Mouse (Mus musculus) MEL (cell line): Measurements from ENCODE around the gene D5Ertd579e. TPM values are rescaled to one million over a fixed set of nuclear protein-coding genes. Genes with fewer than 3 reads are reported as not detected.

Source experiments
- DNase-seq: peaks from one replicate; pipeline ENCODE4 v3.0.0; 2011; ENCODE audit warnings: low read depth, low spot score
- H3K27ac ChIP-seq: 2 replicates; pipeline ENCODE4 v1.5.1; 2012; ENCODE audit warnings: low read depth, mild to moderate bottlenecking, control low read depth, low read length, moderate library complexity; ENCODE audit not compliant: control insufficient read depth
- H3K27me3 ChIP-seq, 2 experiments: fragments of 150-350 bp in 1 of 2; sonication (generic) in 1 of 2; 2 replicates each; pipeline ENCODE4 v1.6.1; 2012; ENCODE audit warnings: low read length in 2 of 2, mild to moderate bottlenecking in 2 of 2, improper control_type of control experiment in 1 of 2, moderate library complexity in 1 of 2; ENCODE audit not compliant: insufficient read depth in 2 of 2, control insufficient read depth in 1 of 2
- H3K36me3 ChIP-seq, 2 experiments: 2 replicates each; pipeline ENCODE4 v1.6.1; 2012 to 2014; ENCODE audit warnings: low read length in 2 of 2, improper control_type of control experiment in 1 of 2, inconsistent platforms in 1 of 2, mild to moderate bottlenecking in 1 of 2; ENCODE audit not compliant: insufficient read depth in 2 of 2, control insufficient read depth in 1 of 2
- H3K4me1 ChIP-seq, 2 experiments: fragments of 150-350 bp in 1 of 2; sonication (generic) in 1 of 2; 2 replicates each; pipeline ENCODE4 v1.6.1; 2012; ENCODE audit warnings: low read length in 2 of 2, improper control_type of control experiment in 1 of 2, mild to moderate bottlenecking in 1 of 2; ENCODE audit not compliant: insufficient read depth in 2 of 2, control insufficient read depth in 1 of 2
- H3K4me3 ChIP-seq, 2 experiments: fragments of 150-350 bp in 1 of 2; sonication (generic) in 1 of 2; 2 replicates each; pipeline ENCODE4 v1.5.1; 2012; ENCODE audit warnings: low read depth in 2 of 2, low read length in 2 of 2, mild to moderate bottlenecking in 2 of 2, moderate library complexity in 2 of 2, control low read depth in 1 of 2, improper control_type of control experiment in 1 of 2; ENCODE audit not compliant: control insufficient read depth in 1 of 2, insufficient read depth in 1 of 2
- H3K79me2 ChIP-seq: 2 replicates; pipeline ENCODE4 v1.6.1; 2012; ENCODE audit warnings: mild to moderate bottlenecking, low read length, moderate library complexity; ENCODE audit not compliant: control insufficient read depth, poor library complexity, insufficient read depth
- H3K9ac ChIP-seq: 2 replicates; pipeline ENCODE4 v1.6.1; 2012; ENCODE audit warnings: low read depth, mild to moderate bottlenecking, control low read depth, low read length, moderate library complexity; ENCODE audit not compliant: control insufficient read depth, poor library complexity, severe bottlenecking
- H3K9me3 ChIP-seq: fragments of 150-350 bp; sonication (generic); replicated peaks from 2 replicates; pipeline ENCODE4 v1.6.1; 2012; ENCODE audit warnings: mild to moderate bottlenecking, low read length, improper control_type of control experiment, moderate library complexity; ENCODE audit not compliant: insufficient read depth
- CHD1 ChIP-seq: IDR thresholded peaks from 2 replicates; pipeline ENCODE4 v1.6.1; 2012; ENCODE audit warnings: low read depth, mild to moderate bottlenecking, inconsistent platforms, low read length, improper control_type of control experiment
- CTCF ChIP-seq, 3 experiments: IDR thresholded peaks in 2 of 3; conservative IDR thresholded peaks in 1 of 3; 2 replicates each; pipeline ENCODE4 v1.5.1; 2011 to 2012; ENCODE audit warnings: low read length in 3 of 3, low read depth in 2 of 3, mild to moderate bottlenecking in 2 of 3, improper control_type of control experiment in 1 of 3, inconsistent platforms in 1 of 3, mixed read lengths in 1 of 3, moderate library complexity in 1 of 3; ENCODE audit not compliant: control insufficient read depth in 1 of 3, insufficient read depth in 1 of 3, poor library complexity in 1 of 3, severe bottlenecking in 1 of 3
- ETS1 ChIP-seq: IDR thresholded peaks from 2 replicates; pipeline ENCODE4 v1.6.1; 2012; ENCODE audit warnings: low read depth, mild to moderate bottlenecking, inconsistent platforms, low read length, improper control_type of control experiment, moderate library complexity
- GABPA ChIP-seq: IDR thresholded peaks from 2 replicates; pipeline ENCODE4 v1.6.1; 2012; ENCODE audit warnings: low read depth, mild to moderate bottlenecking, inconsistent platforms, low read length, improper control_type of control experiment, moderate library complexity
- GATA1 ChIP-seq: IDR thresholded peaks from 2 replicates; pipeline ENCODE4 v1.6.1; 2011; ENCODE audit warnings: low read depth, low read length, improper control_type of control experiment
- KAT2A ChIP-seq: conservative IDR thresholded peaks from 2 replicates; pipeline ENCODE4 v1.6.1; 2012; ENCODE audit warnings: low read depth, low read length, improper control_type of control experiment, inconsistent platforms
- MAZ ChIP-seq: IDR thresholded peaks from 2 replicates; pipeline ENCODE4 v1.6.1; 2012; ENCODE audit warnings: low read depth, mild to moderate bottlenecking, inconsistent platforms, low read length, improper control_type of control experiment
- MEF2A ChIP-seq: IDR thresholded peaks from 2 replicates; pipeline ENCODE4 v1.6.1; 2014; ENCODE audit warnings: low read depth, mild to moderate bottlenecking, inconsistent platforms, low read length, improper control_type of control experiment; ENCODE audit not compliant: poor library complexity, insufficient replicate concordance, severe bottlenecking; ENCODE audit errors: extremely low read depth
- MYB ChIP-seq: IDR thresholded peaks from 2 replicates; pipeline ENCODE4 v1.6.1; 2011; ENCODE audit warnings: mild to moderate bottlenecking, low read depth, low read length, improper control_type of control experiment
- MYC ChIP-seq: IDR thresholded peaks from 2 replicates; pipeline ENCODE4 v1.6.1; 2011; ENCODE audit warnings: low read depth, mild to moderate bottlenecking, low read length, improper control_type of control experiment, moderate library complexity
- NELFE ChIP-seq: IDR thresholded peaks from 2 replicates; pipeline ENCODE4 v1.6.1; 2011; ENCODE audit warnings: low read depth, low read length, improper control_type of control experiment
- NRF1 ChIP-seq: IDR thresholded peaks from 2 replicates; pipeline ENCODE4 v1.6.1; 2014; ENCODE audit warnings: low read depth, mild to moderate bottlenecking, inconsistent platforms, low read length, improper control_type of control experiment, moderate library complexity; ENCODE audit not compliant: poor library complexity, insufficient read depth, severe bottlenecking
- POLR2A ChIP-seq, 2 experiments: IDR thresholded peaks; 2 replicates each; pipeline ENCODE4 v1.6.1; 2011 to 2012; ENCODE audit warnings: low read length in 2 of 2, mild to moderate bottlenecking in 2 of 2, control low read depth in 1 of 2, improper control_type of control experiment in 1 of 2, low read depth in 1 of 2, moderate library complexity in 1 of 2; ENCODE audit not compliant: control insufficient read depth in 1 of 2, insufficient read depth in 1 of 2, poor library complexity in 1 of 2
- RAD21 ChIP-seq: IDR thresholded peaks from 2 replicates; pipeline ENCODE4 v1.6.1; 2011; ENCODE audit warnings: mild to moderate bottlenecking, low read depth, low read length, improper control_type of control experiment
- RCOR1 ChIP-seq: IDR thresholded peaks from 2 replicates; pipeline ENCODE4 v1.6.1; 2012; ENCODE audit warnings: low read depth, mild to moderate bottlenecking, inconsistent platforms, low read length, improper control_type of control experiment
- TCF12 ChIP-seq: IDR thresholded peaks from 2 replicates; pipeline ENCODE4 v1.6.1; 2014; ENCODE audit warnings: low read depth, mild to moderate bottlenecking, inconsistent platforms, low read length, improper control_type of control experiment, moderate library complexity
- UBTF ChIP-seq: IDR thresholded peaks from 2 replicates; pipeline ENCODE4 v1.6.1; 2012; ENCODE audit warnings: low read depth, mild to moderate bottlenecking, inconsistent platforms, low read length, improper control_type of control experiment, moderate library complexity, borderline replicate concordance; ENCODE audit not compliant: insufficient read depth
- USF1 ChIP-seq: IDR thresholded peaks from 2 replicates; pipeline ENCODE4 v1.6.1; 2014; ENCODE audit warnings: low read depth, mild to moderate bottlenecking, inconsistent platforms, low read length, improper control_type of control experiment, moderate library complexity
- USF2 ChIP-seq, 2 experiments: IDR thresholded peaks; 2 replicates each; pipeline ENCODE4 v1.6.1; 2011 to 2012; ENCODE audit warnings: improper control_type of control experiment in 2 of 2, low read length in 2 of 2, borderline replicate concordance in 1 of 2, inconsistent platforms in 1 of 2, low read depth in 1 of 2, mild to moderate bottlenecking in 1 of 2; ENCODE audit not compliant: insufficient read depth in 1 of 2
- ZC3H11A ChIP-seq: IDR thresholded peaks from 2 replicates; pipeline ENCODE4 v1.6.1; 2012; ENCODE audit warnings: low read depth, mild to moderate bottlenecking, inconsistent platforms, low read length, improper control_type of control experiment
- ZKSCAN1 ChIP-seq: IDR thresholded peaks from 2 replicates; pipeline ENCODE4 v1.6.1; 2012; ENCODE audit warnings: low read depth, mild to moderate bottlenecking, inconsistent platforms, low read length, improper control_type of control experiment, moderate library complexity
- ZMIZ1 ChIP-seq: IDR thresholded peaks from 2 replicates; pipeline ENCODE4 v1.6.1; 2012; ENCODE audit warnings: low read depth, mild to moderate bottlenecking, inconsistent platforms, low read length, improper control_type of control experiment, moderate library complexity
- ZNF384 ChIP-seq: IDR thresholded peaks from 2 replicates; pipeline ENCODE4 v1.6.1; 2012; ENCODE audit warnings: low read depth, mild to moderate bottlenecking, inconsistent platforms, low read length, improper control_type of control experiment
- polyA plus RNA-seq, 2 experiments: library from polyadenylated mRNA; stranded (reverse) in 1 of 2; unstranded in 1 of 2; fragments of >175 nt in 1 of 2; fragments of >200 nt in 1 of 2; gene quantifications; 2 replicates each; pipeline versions ENCODE4 v1.2.1 to v1.2.4; 2012; ENCODE audit warnings: low replicate concordance in 2 of 2, low read depth in 1 of 2; ENCODE audit not compliant: insufficient read length in 2 of 2, insufficient read depth in 1 of 2, missing spikeins in 1 of 2
- total RNA-seq: library from RNA; depleted of rRNA; stranded (reverse); fragments of 300-350 nt; gene quantifications from 2 replicates; pipeline ENCODE4 v1.2.3, GENCODE M21; 2012

Gene D5Ertd579e
- total and polyA plus RNA-seq, 3 experiments = 15.9 to 31.1 TPM; not detected in 1

DNA sequence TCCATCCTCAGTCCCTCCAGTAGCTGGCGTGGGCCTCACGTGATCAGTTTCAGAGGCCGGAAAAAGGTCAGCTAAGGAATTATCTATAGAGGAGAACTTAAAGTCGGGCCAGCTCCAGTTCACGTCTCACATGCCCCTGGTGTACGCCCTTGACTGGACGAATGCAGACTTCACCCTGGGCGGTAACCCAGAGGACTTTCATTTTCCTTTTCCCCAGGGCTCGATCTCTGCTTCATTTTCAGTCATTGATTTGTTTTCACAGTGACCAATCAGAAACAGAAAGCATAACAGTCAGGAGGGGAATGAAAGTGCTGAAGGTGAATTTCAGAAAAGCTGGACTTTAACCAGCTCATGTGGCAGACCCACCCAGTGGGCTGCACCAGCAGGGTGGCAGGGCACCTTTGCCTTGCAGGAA lies 30.6 kb upstream of the D5Ertd579e start:
- no peak for DNase-seq
- peaks cover 9 to 32% of the 10 kb centered on the region in 2 experiments for H3K4me1 ChIP-seq
- no peak for TF ChIP-seq NELFE
- no peak for TF ChIP-seq MYC
- no peak for TF ChIP-seq USF2 (IDR thresholded peaks at IDR 0.05; ENCODE audit: borderline replicate concordance in 1 of 2, insufficient read depth in 1 of 2, low read depth in 1 of 2, low read length in 2 of 2)
- TF ChIP-seq MAZ = no peak
- no peak for TF ChIP-seq RAD21
- no peak for TF ChIP-seq TCF12
- TF ChIP-seq RCOR1 = no peak
- no peak for TF ChIP-seq KAT2A
- TF ChIP-seq, all 39 proteins: peak for 0
- H3K27me3 ChIP-seq = no peaks in the 10 kb centered on the region
- H3K27ac ChIP-seq = no peak overlapping the region
- H3K79me2 ChIP-seq = no peaks in the 10 kb centered on the region
- no peak overlapping the region for H3K9ac ChIP-seq
- peaks cover 0 to 23% of the 10 kb centered on the region in 2 experiments; a peak in 2 of 4 replicates for H3K36me3 ChIP-seq
- H3K9me3 ChIP-seq = no peaks in the 10 kb centered on the region
- H3K4me3 ChIP-seq = no peak overlapping the region

GRCm38 (mm10) chr5:36725861-36726260 lies 30.0 kb upstream of the D5Ertd579e start:
- no peak for DNase-seq
- H3K36me3 ChIP-seq = peaks cover 0 to 24% of the 10 kb centered on the region in 2 experiments; a peak in 2 of 4 replicates
- H3K9me3 ChIP-seq = no peaks in the 10 kb centered on the region
- H3K4me1 ChIP-seq = peaks cover 11 to 32% of the 10 kb centered on the region in 2 experiments
- no peak overlapping the region for H3K9ac ChIP-seq
- H3K79me2 ChIP-seq = no peaks in the 10 kb centered on the region
- no peaks in the 10 kb centered on the region for H3K27me3 ChIP-seq
- no peak overlapping the region for H3K27ac ChIP-seq
- no peak overlapping the region for H3K4me3 ChIP-seq
- TF ChIP-seq NELFE = no peak
- no peak for TF ChIP-seq ZNF384
- TF ChIP-seq CHD1 = no peak
- TF ChIP-seq MYB = no peak
- no peak for TF ChIP-seq GABPA
- no peak for TF ChIP-seq ZKSCAN1
- no peak for TF ChIP-seq TCF12
- no peak for TF ChIP-seq MEF2A
- no peak for TF ChIP-seq GATA1
- TF ChIP-seq ZMIZ1 = no peak
- no peak for TF ChIP-seq CTCF (IDR thresholded peaks at IDR 0.05 in 2 of 3, conservative IDR thresholded peaks at IDR 0.05 in 1 of 3; ENCODE audit: control insufficient read depth in 1 of 3, insufficient read depth in 1 of 3, low read depth in 2 of 3, low read length in 3 of 3, poor library complexity in 1 of 3, severe bottlenecking in 1 of 3)
- TF ChIP-seq ETS1 = no peak
- TF ChIP-seq ZC3H11A = no peak
- TF ChIP-seq NRF1 = no peak
- no peak for TF ChIP-seq POLR2A (IDR thresholded peaks at IDR 0.05; ENCODE audit: control insufficient read depth in 1 of 2, insufficient read depth in 1 of 2, low read depth in 1 of 2, low read length in 2 of 2, poor library complexity in 1 of 2)
- no peak for TF ChIP-seq UBTF
- TF ChIP-seq USF1 = no peak
- TF ChIP-seq USF2 (IDR thresholded peaks at IDR 0.05; ENCODE audit: borderline replicate concordance in 1 of 2, insufficient read depth in 1 of 2, low read depth in 1 of 2, low read length in 2 of 2) = no peak
- no peak for TF ChIP-seq MAZ
- TF ChIP-seq RCOR1 = no peak
